Mouse (Mus musculus): ENCODE data around the gene Cpm. TPM values are rescaled to one million over a fixed set of nuclear protein-coding genes. Genes with fewer than 3 reads are reported as not detected.

Gene Cpm
- polyA plus RNA-seq, 1 experiment from 2014 or later, result 6.3 TPM

DNA sequence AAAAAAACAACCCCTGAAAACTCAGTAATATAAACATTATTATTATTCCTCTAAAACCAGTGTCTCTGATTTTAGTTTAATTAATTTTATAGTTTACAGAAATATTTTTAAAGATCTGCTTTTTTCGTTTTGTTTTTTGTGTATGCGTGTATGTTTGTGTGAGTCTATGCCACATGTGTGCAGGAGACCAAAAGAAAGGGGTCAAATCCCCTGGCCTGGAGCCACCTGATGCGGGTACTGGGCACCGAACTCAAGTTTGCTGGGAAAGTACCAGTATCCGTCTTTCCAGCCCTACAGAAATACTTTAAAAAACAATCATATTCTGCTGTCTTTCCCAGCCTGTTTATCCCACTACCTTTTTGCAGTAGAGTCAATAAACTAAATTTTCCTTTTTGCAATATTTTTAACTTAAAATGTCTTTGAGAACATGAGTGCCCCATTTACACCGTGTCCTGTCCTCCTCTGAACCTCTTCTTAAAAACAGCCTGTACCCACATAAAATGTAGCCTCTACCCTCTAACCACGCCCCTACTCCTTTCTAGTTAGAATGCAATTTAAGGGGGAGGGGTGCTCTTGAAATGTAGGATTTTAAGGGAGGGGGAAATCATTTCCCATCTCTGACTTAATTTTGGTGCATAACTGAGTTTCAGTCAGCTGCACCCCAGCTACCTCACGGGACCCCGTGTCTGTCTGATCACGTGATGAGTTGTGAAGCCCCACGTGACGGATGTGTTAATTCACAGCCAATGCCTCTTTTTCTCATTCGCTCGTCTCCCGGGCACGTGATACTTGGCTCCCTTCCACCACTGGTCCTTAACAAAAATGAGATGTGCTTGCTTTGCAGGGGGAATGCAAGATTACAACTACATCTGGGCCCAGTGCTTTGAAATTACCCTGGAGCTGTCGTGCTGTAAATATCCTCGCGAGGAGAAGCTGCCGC lies 46.1 kb downstream of the Cpm start:
- Histone ChIP-seq H3K4me1 (replicated peaks; ENCODE audit: control insufficient read depth, insufficient read depth, low read length) (no peaks in the 10 kb centered on the region), H3K9me3 (ENCODE audit: control insufficient read depth, low read length) (no peaks in the 10 kb centered on the region), H3K4me3 (ENCODE audit: low read depth, low read length) (peak overlapping the region; percentile 27), H3K36me3 (ENCODE audit: control insufficient read depth, insufficient read depth, low read length) (no peaks in the 10 kb centered on the region), H3K4me2 (replicated peaks; ENCODE audit: low read depth, low read length) (peak overlapping the region; percentile 49), H3K27me3 (ENCODE audit: control insufficient read depth, insufficient read depth, low read length) (no peaks in the 10 kb centered on the region), H3K27ac (ENCODE audit: low read depth, low read length) (no peak overlapping the region), H3K9ac (ENCODE audit: low read depth, low read length) (peak overlapping the region; percentile 47; the same call in 1 of the 2 replicates)
- DNase-seq (ENCODE audit: low spot score), result peak; percentile 82
- peak; percentile 87 for ATAC-seq (ENCODE audit: low FRiP score)
- 43% methylated on average over 20 of the region's 20 CpGs for WGBS

- H3K36me3 ChIP-seq (ENCODE audit: control insufficient read depth, insufficient read depth, low read length), result no peaks in the 10 kb centered on the region
- peak; percentile 61; the same call in 1 of the 2 replicates for ATAC-seq (ENCODE audit: low FRiP score)
- H3K4me2 ChIP-seq (replicated peaks; ENCODE audit: low read depth, low read length), result peak overlapping the region; percentile 49
Observed at GRCm38 (mm10) chr10:117676036-117676643, 46.8 kb downstream of the Cpm start.

GRCm38 (mm10) chr10:117676644-117677313 lies 47.5 kb downstream of the Cpm start:
- no peaks in the 10 kb centered on the region for H3K36me3 ChIP-seq (ENCODE audit: control insufficient read depth, insufficient read depth, low read length)
- WGBS, result 32% methylated on average over 17 of the region's 17 CpGs
- H3K4me2 ChIP-seq (replicated peaks; ENCODE audit: low read depth, low read length), result peak overlapping the region; percentile 49
- no peak overlapping the region for H3K27ac ChIP-seq (ENCODE audit: low read depth, low read length)
- no peak overlapping the region for H3K9ac ChIP-seq (ENCODE audit: low read depth, low read length)
- no peaks in the 10 kb centered on the region for H3K4me1 ChIP-seq (replicated peaks; ENCODE audit: control insufficient read depth, insufficient read depth, low read length)
- ATAC-seq (ENCODE audit: low FRiP score), result peak; percentile 34; the same call in 1 of the 2 replicates
- peak; percentile 70 for DNase-seq (ENCODE audit: low spot score)
- H3K27me3 ChIP-seq (ENCODE audit: control insufficient read depth, insufficient read depth, low read length), result no peaks in the 10 kb centered on the region
- peak overlapping the region; percentile 27 for H3K4me3 ChIP-seq (ENCODE audit: low read depth, low read length)
- H3K9me3 ChIP-seq (ENCODE audit: control insufficient read depth, low read length), result no peaks in the 10 kb centered on the region

More at GRCm38 (mm10) chr10:117676036-117676643, 46.8 kb downstream of the Cpm start:
- Histone ChIP-seq H3K4me1 (replicated peaks; ENCODE audit: control insufficient read depth, insufficient read depth, low read length) (no peaks in the 10 kb centered on the region), H3K4me3 (ENCODE audit: low read depth, low read length) (peak overlapping the region; percentile 27), H3K27ac (ENCODE audit: low read depth, low read length) (no peak overlapping the region), H3K27me3 (ENCODE audit: control insufficient read depth, insufficient read depth, low read length) (no peaks in the 10 kb centered on the region), H3K9me3 (ENCODE audit: control insufficient read depth, low read length) (no peaks in the 10 kb centered on the region), H3K9ac (ENCODE audit: low read depth, low read length) (peak overlapping the region; percentile 47; the same call in 1 of the 2 replicates)
- DNase-seq (ENCODE audit: low spot score), result peak; percentile 49
- whole genome bisulfite sequencing, result 42% methylated on average over 19 of the region's 19 CpGs

GRCm38 (mm10) chr10:117677494-117678236 lies 48.4 kb downstream of the Cpm start:
- 79% methylated on average over 13 of the region's 13 CpGs for WGBS
- H3K4me1 ChIP-seq (replicated peaks; ENCODE audit: control insufficient read depth, insufficient read depth, low read length), result no peaks in the 10 kb centered on the region
- H3K36me3 ChIP-seq (ENCODE audit: control insufficient read depth, insufficient read depth, low read length), result no peaks in the 10 kb centered on the region
- H3K4me2 ChIP-seq (replicated peaks; ENCODE audit: low read depth, low read length), result no peak overlapping the region
- ATAC-seq (ENCODE audit: low FRiP score) (no peak), DNase-seq (ENCODE audit: low spot score) (no peak)
- no peaks in the 10 kb centered on the region for H3K27me3 ChIP-seq (ENCODE audit: control insufficient read depth, insufficient read depth, low read length)
- no peak overlapping the region for H3K4me3 ChIP-seq (ENCODE audit: low read depth, low read length)
- no peak overlapping the region for H3K27ac ChIP-seq (ENCODE audit: low read depth, low read length)
- no peak overlapping the region for H3K9ac ChIP-seq (ENCODE audit: low read depth, low read length)
- no peaks in the 10 kb centered on the region for H3K9me3 ChIP-seq (ENCODE audit: control insufficient read depth, low read length)

- no peaks in the 10 kb centered on the region for H3K9me3 ChIP-seq (ENCODE audit: control insufficient read depth, low read length)
- no peak overlapping the region for H3K4me3 ChIP-seq (ENCODE audit: low read depth, low read length)
- H3K27me3 ChIP-seq (ENCODE audit: control insufficient read depth, insufficient read depth, low read length), result no peaks in the 10 kb centered on the region
- no peak overlapping the region for H3K27ac ChIP-seq (ENCODE audit: low read depth, low read length)
- DNase-seq (ENCODE audit: low spot score) (no peak), ATAC-seq (ENCODE audit: low FRiP score) (no peak)
- H3K36me3 ChIP-seq (ENCODE audit: control insufficient read depth, insufficient read depth, low read length), result no peaks in the 10 kb centered on the region
- no peaks in the 10 kb centered on the region for H3K4me1 ChIP-seq (replicated peaks; ENCODE audit: control insufficient read depth, insufficient read depth, low read length)
- no peak overlapping the region for H3K9ac ChIP-seq (ENCODE audit: low read depth, low read length)
- no peak overlapping the region for H3K4me2 ChIP-seq (replicated peaks; ENCODE audit: low read depth, low read length)
- WGBS, result 79% methylated on average over 5 of the region's 5 CpGs
Observed at GRCm38 (mm10) chr10:117678357-117678756, 49.1 kb downstream of the Cpm start.

- no peak for ATAC-seq (ENCODE audit: low FRiP score)
- WGBS, result 84% methylated on average over 5 of the region's 5 CpGs
- no peak overlapping the region for H3K4me2 ChIP-seq (replicated peaks; ENCODE audit: low read depth, low read length)
Observed at GRCm38 (mm10) chr10:117679029-117679686, 49.9 kb downstream of the Cpm start.

GRCm38 (mm10) chr10:117679963-117680473 lies 50.7 kb downstream of the Cpm start:
- Histone ChIP-seq H3K27ac (ENCODE audit: low read depth, low read length) (no peak overlapping the region), H3K27me3 (ENCODE audit: control insufficient read depth, insufficient read depth, low read length) (no peaks in the 10 kb centered on the region), H3K4me2 (replicated peaks; ENCODE audit: low read depth, low read length) (no peak overlapping the region), H3K4me1 (replicated peaks; ENCODE audit: control insufficient read depth, insufficient read depth, low read length) (no peaks in the 10 kb centered on the region), H3K9ac (ENCODE audit: low read depth, low read length) (no peak overlapping the region), H3K4me3 (ENCODE audit: low read depth, low read length) (no peak overlapping the region), H3K9me3 (ENCODE audit: control insufficient read depth, low read length) (no peaks in the 10 kb centered on the region), H3K36me3 (ENCODE audit: control insufficient read depth, insufficient read depth, low read length) (no peaks in the 10 kb centered on the region)
- DNase-seq (ENCODE audit: low spot score) (no peak), ATAC-seq (ENCODE audit: low FRiP score) (no peak)
- WGBS, result 92% methylated on average over 14 of the region's 14 CpGs

More at GRCm38 (mm10) chr10:117679029-117679686, 49.9 kb downstream of the Cpm start:
- no peak overlapping the region for H3K27ac ChIP-seq (ENCODE audit: low read depth, low read length)
- H3K4me1 ChIP-seq (replicated peaks; ENCODE audit: control insufficient read depth, insufficient read depth, low read length), result no peaks in the 10 kb centered on the region
- H3K4me3 ChIP-seq (ENCODE audit: low read depth, low read length), result no peak overlapping the region
- H3K9me3 ChIP-seq (ENCODE audit: control insufficient read depth, low read length), result no peaks in the 10 kb centered on the region
- no peaks in the 10 kb centered on the region for H3K36me3 ChIP-seq (ENCODE audit: control insufficient read depth, insufficient read depth, low read length)
- no peaks in the 10 kb centered on the region for H3K27me3 ChIP-seq (ENCODE audit: control insufficient read depth, insufficient read depth, low read length)
- no peak overlapping the region for H3K9ac ChIP-seq (ENCODE audit: low read depth, low read length)
- no peak for DNase-seq (ENCODE audit: low spot score)

Measured in hindbrain, embryonic 11.5 days (tissue).